Mouse (Mus musculus) myocyte (in vitro differentiated cells): ENCODE results near the gene 1810037I17Rik. TPM values are rescaled to one million over a fixed set of nuclear protein-coding genes. Genes with fewer than 3 reads are reported as not detected.

Source experiments
- H3K27me3 ChIP-seq: one replicate; pipeline ENCODE4 v1.6.1; 2011; ENCODE audit not compliant: control insufficient read depth, insufficient read depth, insufficient read length
- H3K36me3 ChIP-seq: one replicate; pipeline ENCODE4 v1.6.1; 2011; ENCODE audit not compliant: control insufficient read depth, insufficient read depth
- H3K4me2 ChIP-seq: one replicate; pipeline ENCODE4 v1.6.1; 2011; ENCODE audit warnings: low read depth, control low read depth
- H3K4me3 ChIP-seq: one replicate; pipeline ENCODE4 v1.5.1; 2011; ENCODE audit warnings: mild to moderate bottlenecking, control low read depth, moderate library complexity
- H3K79me2 ChIP-seq: one replicate; pipeline ENCODE4 v1.6.1; 2011; ENCODE audit not compliant: control insufficient read depth, insufficient read depth
- H3ac ChIP-seq: one replicate; pipeline ENCODE4 v1.6.1; 2011; ENCODE audit not compliant: control insufficient read depth, insufficient read length
- CEBPB ChIP-seq: IDR thresholded peaks from 2 replicates; pipeline ENCODE4 v1.6.1; 2011; ENCODE audit warnings: mild to moderate bottlenecking, moderate library complexity; ENCODE audit not compliant: poor library complexity, insufficient read depth, severe bottlenecking
- E2F4 ChIP-seq: IDR thresholded peaks from one replicate; pipeline ENCODE4 v1.6.1; 2011; ENCODE audit warnings: mild to moderate bottlenecking, control low read depth, moderate library complexity; ENCODE audit not compliant: insufficient read depth
- MAX ChIP-seq: IDR thresholded peaks from one replicate; pipeline ENCODE4 v1.6.1; 2011; ENCODE audit warnings: low read depth, mild to moderate bottlenecking, control low read depth
- MYOD1 ChIP-seq, 3 experiments: IDR thresholded peaks; one replicate each; pipeline ENCODE4 v1.6.1; 2011; ENCODE audit warnings: control low read depth in 2 of 3, low read depth in 2 of 3, mild to moderate bottlenecking in 2 of 3, moderate library complexity in 1 of 3; ENCODE audit not compliant: insufficient read length in 2 of 3, control insufficient read depth in 1 of 3
- MYOG ChIP-seq, 3 experiments: IDR thresholded peaks; one replicate each; pipeline ENCODE4 v1.6.1; 2011; ENCODE audit warnings: control low read depth in 2 of 3, low read depth in 2 of 3, mild to moderate bottlenecking in 2 of 3; ENCODE audit not compliant: insufficient read length in 2 of 3, control insufficient read depth in 1 of 3, insufficient read depth in 1 of 3
- POLR2A ChIP-seq: IDR thresholded peaks from one replicate; pipeline ENCODE4 v1.6.1; 2011; ENCODE audit warnings: low read depth, mild to moderate bottlenecking, control low read depth, moderate library complexity; ENCODE audit not compliant: insufficient read length
- POLR2AphosphoS2 ChIP-seq: IDR thresholded peaks from one replicate; pipeline ENCODE4 v1.6.1; 2011; ENCODE audit warnings: low read depth, control low read depth; ENCODE audit not compliant: insufficient read length
- REST ChIP-seq: IDR thresholded peaks from one replicate; pipeline ENCODE4 v1.6.1; 2011; ENCODE audit warnings: mild to moderate bottlenecking, control low read depth, moderate library complexity; ENCODE audit not compliant: insufficient read depth, insufficient read length
- SRF ChIP-seq: IDR thresholded peaks from one replicate; pipeline ENCODE4 v1.6.1; 2011; ENCODE audit warnings: low read depth; ENCODE audit not compliant: control insufficient read depth, insufficient read length
- TCF12 ChIP-seq: IDR thresholded peaks from one replicate; pipeline ENCODE4 v1.6.1; 2011; ENCODE audit warnings: mild to moderate bottlenecking, control low read depth; ENCODE audit not compliant: poor library complexity, insufficient read depth, severe bottlenecking
- TCF3 ChIP-seq: IDR thresholded peaks from one replicate; pipeline ENCODE4 v1.6.1; 2011; ENCODE audit warnings: low read depth, control low read depth; ENCODE audit not compliant: insufficient read length
- USF1 ChIP-seq: IDR thresholded peaks from one replicate; pipeline ENCODE4 v1.6.1; 2011; ENCODE audit warnings: low read depth, mild to moderate bottlenecking, control low read depth, moderate library complexity
- polyA plus RNA-seq: library from polyadenylated mRNA; unstranded; fragments of >200 nt; fragmentation: generic; extraction: Trizol; gene quantifications from one replicate; pipeline ENCODE4 v1.2.1, GENCODE M21; 2012; ENCODE audit warnings: missing spikeins

1810037I17Rik gene
- polyA plus RNA-seq, 1 experiment: 49.1 TPM

DNA sequence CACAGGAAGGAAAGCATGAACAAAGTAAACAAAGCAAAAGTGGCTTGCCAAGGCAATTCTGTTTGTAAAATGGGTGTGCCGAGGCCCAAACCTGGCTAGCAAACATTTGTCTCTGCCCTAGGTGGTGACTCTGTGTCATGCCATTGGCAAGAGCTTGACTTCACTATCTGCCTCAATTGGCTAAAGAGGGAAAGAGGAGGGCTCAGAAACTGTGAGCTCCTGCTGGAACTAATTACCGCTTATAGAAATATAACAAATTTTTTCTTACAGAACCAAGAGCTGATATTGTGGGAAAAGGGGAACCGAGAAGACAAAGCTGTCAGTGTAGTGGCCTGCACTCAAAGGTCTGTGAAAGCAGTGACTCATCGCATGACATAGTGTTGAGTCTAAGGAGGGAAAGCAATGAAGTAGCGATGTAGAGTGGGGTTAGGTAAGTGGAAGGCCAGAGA lies 35.6 kb upstream of the 1810037I17Rik start:
- Histone ChIP-seq H3K4me2 (peak overlapping the region; percentile 50), H3ac (no peak overlapping the region), H3K79me2 (no peaks in the 10 kb centered on the region), H3K4me3 (no peak overlapping the region), H3K36me3 (no peaks in the 10 kb centered on the region), H3K27me3 (no peaks in the 10 kb centered on the region)
- TF ChIP-seq CEBPB: no peak
- TF ChIP-seq POLR2AphosphoS2: no peak
- no peak for TF ChIP-seq E2F4
- no peak for TF ChIP-seq USF1
- TF ChIP-seq REST: no peak
- TF ChIP-seq SRF: no peak
- no peak for TF ChIP-seq POLR2A
- no peak for TF ChIP-seq MYOD1 (IDR thresholded peaks at IDR 0.05; ENCODE audit: control insufficient read depth in 1 of 3, insufficient read length in 2 of 3, low read depth in 2 of 3)

DNA sequence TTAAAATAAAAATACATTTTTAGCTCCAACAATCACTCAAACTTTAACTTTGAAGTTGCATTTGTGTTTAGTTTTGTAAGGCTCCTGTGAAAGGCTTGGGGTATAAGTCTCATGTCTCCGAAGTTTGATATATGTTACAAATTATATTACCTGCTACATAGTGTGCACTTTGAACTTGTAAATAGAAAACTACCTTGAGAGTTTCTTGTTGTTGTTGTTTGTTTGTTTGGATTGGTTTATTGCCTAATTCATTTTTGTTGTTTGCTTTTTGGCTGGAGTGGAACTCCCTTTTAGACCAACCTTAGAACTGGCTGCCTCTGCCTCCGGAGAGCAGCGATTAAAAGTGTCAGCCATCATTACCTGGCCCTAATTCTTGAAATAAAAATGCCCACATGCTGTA lies 29.2 kb upstream of the 1810037I17Rik start, which contains the start of gene Fabp2:
Fabp2 (plus strand) TSS at position 301 of the 400 bp plus-strand sequence.
- no peak within 1 kb of the TSS for H3ac ChIP-seq
- H3K36me3 ChIP-seq: no peaks in the 10 kb centered on the region
- no peak within 1 kb of the TSS for H3K4me2 ChIP-seq
- TF ChIP-seq MAX (no peak), MYOD1 (IDR thresholded peaks at IDR 0.05; ENCODE audit: control insufficient read depth in 1 of 3, insufficient read length in 2 of 3, low read depth in 2 of 3) (no peak), CEBPB (no peak), E2F4 (no peak), MYOG (IDR thresholded peaks at IDR 0.05; ENCODE audit: control insufficient read depth in 1 of 3, insufficient read depth in 1 of 3, insufficient read length in 2 of 3, low read depth in 2 of 3) (no peak), TCF12 (no peak), POLR2AphosphoS2 (no peak), SRF (no peak), POLR2A (no peak), USF1 (no peak), TCF3 (no peak)
- H3K4me3 ChIP-seq: no peak within 1 kb of the TSS
- H3K79me2 ChIP-seq: no peaks in the 10 kb centered on the region
- no peaks in the 10 kb centered on the region for H3K27me3 ChIP-seq

DNA sequence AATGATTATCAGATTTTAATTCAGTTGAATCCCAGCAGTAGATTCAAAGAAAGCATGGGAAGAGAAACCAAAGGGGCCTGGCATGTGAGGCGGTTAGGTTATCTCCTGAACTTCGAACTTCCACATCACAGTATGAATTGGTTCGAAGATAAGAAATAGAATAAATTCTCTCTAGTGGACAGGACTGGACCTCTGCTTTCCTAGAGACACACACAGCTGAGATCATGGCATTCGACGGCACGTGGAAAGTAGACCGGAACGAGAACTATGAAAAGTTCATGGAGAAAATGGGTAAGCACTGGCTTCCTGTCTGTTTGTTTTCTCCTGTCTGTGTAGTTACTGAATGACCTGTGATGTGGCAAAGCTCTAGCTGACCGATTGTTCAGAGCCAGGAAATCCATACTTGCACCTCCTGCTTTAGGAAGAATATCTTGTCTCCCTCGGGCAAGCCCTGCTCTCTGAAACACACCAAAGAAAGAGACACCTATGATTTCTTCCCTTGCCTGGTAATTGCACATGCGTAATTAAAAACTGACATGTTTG lies 28.7 kb upstream of the 1810037I17Rik start:
- H3K79me2 ChIP-seq: no peaks in the 10 kb centered on the region
- no peaks in the 10 kb centered on the region for H3K36me3 ChIP-seq
- TF ChIP-seq USF1: no peak
- TF ChIP-seq MAX: no peak
- no peak for TF ChIP-seq POLR2A
- no peak for TF ChIP-seq TCF3
- no peak for TF ChIP-seq TCF12
- TF ChIP-seq MYOD1 (IDR thresholded peaks at IDR 0.05; ENCODE audit: control insufficient read depth in 1 of 3, insufficient read length in 2 of 3, low read depth in 2 of 3): no peak
- TF ChIP-seq E2F4: no peak
- TF ChIP-seq CEBPB: no peak
- TF ChIP-seq POLR2AphosphoS2: no peak
- no peak for TF ChIP-seq MYOG (IDR thresholded peaks at IDR 0.05; ENCODE audit: control insufficient read depth in 1 of 3, insufficient read depth in 1 of 3, insufficient read length in 2 of 3, low read depth in 2 of 3)
- TF ChIP-seq REST: no peak
- TF ChIP-seq SRF: no peak
- H3K4me3 ChIP-seq: no peak overlapping the region
- no peak overlapping the region for H3ac ChIP-seq
- H3K4me2 ChIP-seq: no peak overlapping the region
- no peaks in the 10 kb centered on the region for H3K27me3 ChIP-seq

DNA sequence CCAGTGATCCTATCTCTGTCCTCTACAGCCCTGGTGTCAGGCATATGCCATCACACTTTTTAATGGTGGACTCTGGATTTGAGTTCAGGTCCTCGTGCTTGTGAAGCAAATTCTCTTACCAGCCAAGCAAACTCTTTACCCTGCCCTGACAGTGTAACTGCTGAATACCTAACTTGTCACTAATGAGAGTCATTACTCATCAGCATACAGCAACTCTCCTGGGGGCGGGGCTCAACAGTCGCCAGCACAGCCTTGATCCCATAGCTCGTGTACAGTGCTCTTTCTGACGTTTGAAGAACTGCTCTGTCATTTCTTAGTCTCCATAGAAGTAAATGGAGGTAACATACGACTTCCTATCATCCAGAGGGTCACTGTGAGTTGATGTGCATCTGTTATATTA lies 25.7 kb upstream of the 1810037I17Rik start:
- TF ChIP-seq TCF3 (no peak), MAX (no peak), E2F4 (no peak), MYOG (IDR thresholded peaks at IDR 0.05; ENCODE audit: control insufficient read depth in 1 of 3, insufficient read depth in 1 of 3, insufficient read length in 2 of 3, low read depth in 2 of 3) (no peak), CEBPB (no peak), MYOD1 (IDR thresholded peaks at IDR 0.05; ENCODE audit: control insufficient read depth in 1 of 3, insufficient read length in 2 of 3, low read depth in 2 of 3) (no peak), SRF (no peak), POLR2AphosphoS2 (no peak), USF1 (no peak), TCF12 (no peak), POLR2A (no peak), REST (no peak)

DNA sequence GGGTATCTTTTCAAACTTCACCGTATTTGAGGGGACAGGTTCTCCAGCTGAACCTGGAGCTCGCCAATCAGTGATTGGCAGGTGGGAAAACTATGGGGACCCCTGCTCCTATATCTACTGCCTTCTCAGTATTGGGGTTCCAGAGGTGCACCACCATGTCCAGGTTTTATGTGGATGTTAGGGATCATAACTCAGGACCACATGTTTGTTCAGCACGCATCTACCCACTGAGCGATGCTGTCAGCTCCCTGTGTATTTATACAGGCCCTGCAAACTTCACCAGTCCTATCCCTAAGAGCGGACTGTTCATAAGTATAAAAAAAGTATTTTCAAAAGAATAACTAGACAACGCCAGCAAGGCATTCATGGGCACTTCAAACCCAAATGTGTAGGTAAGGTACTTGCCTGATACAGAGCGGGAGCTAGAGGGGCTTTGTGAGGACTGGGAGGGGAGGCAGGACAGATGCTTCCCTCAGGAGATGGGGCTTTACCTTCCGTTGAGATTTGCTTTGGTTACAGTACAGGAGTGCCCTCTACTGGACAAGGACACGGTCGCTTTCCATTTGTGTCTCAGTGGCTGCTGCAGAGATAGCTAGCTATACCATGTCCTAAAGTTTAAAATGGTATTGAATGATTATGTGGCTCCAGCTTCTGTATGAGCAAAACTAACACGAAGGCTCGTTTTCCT lies 20.1 kb upstream of the 1810037I17Rik start:
- no peak for TF ChIP-seq TCF12
- TF ChIP-seq MAX: no peak
- no peak for TF ChIP-seq USF1
- no peak for TF ChIP-seq SRF
- no peak for TF ChIP-seq MYOG (IDR thresholded peaks at IDR 0.05; ENCODE audit: control insufficient read depth in 1 of 3, insufficient read depth in 1 of 3, insufficient read length in 2 of 3, low read depth in 2 of 3)
- no peak for TF ChIP-seq TCF3
- Histone ChIP-seq H3K36me3 (no peaks in the 10 kb centered on the region), H3K79me2 (no peaks in the 10 kb centered on the region), H3K4me2 (no peak overlapping the region), H3K4me3 (no peak overlapping the region), H3K27me3 (no peaks in the 10 kb centered on the region), H3ac (no peak overlapping the region)

More for the DNA sequence above, 25.7 kb upstream of the 1810037I17Rik start:
- no peaks in the 10 kb centered on the region for H3K79me2 ChIP-seq
- H3K36me3 ChIP-seq: no peaks in the 10 kb centered on the region
- H3K4me3 ChIP-seq: no peak overlapping the region
- no peaks in the 10 kb centered on the region for H3K27me3 ChIP-seq
- H3ac ChIP-seq: no peak overlapping the region
- H3K4me2 ChIP-seq: no peak overlapping the region
